Mouse (Mus musculus): ENCODE results near the gene Gli1.

DNA sequence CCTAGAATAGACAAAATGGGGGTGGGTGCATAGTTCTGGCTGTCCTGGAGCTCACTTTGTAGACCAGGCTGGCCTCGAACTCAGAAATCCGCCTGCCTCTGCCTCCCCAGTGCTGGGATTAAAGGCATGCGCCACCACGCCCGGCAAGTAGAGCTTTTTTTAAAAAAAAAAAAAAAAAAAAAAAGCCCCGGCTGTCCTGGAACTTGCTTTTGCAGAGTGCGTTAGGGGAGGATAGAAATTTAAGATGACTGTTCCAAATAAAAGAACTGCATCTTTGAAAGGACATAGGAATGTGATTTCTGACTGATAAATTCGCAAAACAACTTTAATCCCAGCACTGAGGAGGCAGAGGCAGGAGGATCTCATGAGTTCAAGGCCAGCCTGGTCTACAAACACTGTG is 37.9 kb upstream of the Gli1 start:
- TF ChIP-seq GATA1 (IDR thresholded peaks at IDR 0.05; ENCODE audit: low read length) (no peak), TAL1 (IDR thresholded peaks at IDR 0.05; ENCODE audit: low read length) (no peak)
